In the genomic region with DNA sequence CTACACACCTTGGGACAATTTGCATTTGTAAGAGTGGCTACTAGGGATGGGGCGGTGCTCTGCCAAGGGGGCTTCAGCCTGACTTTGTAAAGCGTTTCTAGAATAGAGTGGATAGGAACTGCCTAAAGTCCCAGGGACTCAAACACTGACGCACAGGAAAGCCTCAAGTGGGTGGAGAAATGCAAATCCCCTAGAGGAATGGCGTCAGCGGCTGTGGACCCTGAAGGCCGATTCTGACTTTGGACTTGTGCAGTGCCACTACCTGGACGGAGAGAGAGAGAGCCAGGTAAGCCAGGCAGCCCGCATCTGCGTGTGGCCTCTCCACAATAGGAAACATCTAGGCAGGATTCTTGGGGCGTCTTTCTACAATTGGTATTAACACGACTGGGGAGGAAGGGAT, we compare ENCODE assay signal across 9 mouse cellular contexts. TPM values are rescaled to one million over a fixed set of nuclear protein-coding genes. Genes with fewer than 3 reads are reported as not detected.
DNase-seq lines count a peak whose midpoint lies in the region; ATAC-seq and TF ChIP-seq lines count a peak whose summit lies in the region.
"Had no signal": no experiment of that assay in that cellular context is flagged by ENCODE, and none has a peak within 500 bp of the region (broad histone marks: within the 10 kb centered on the region; RNA-seq: fewer than 3 reads in every experiment).

No protein-coding gene starts in this region.

- no peaks in the 10 kb centered on the region for H3K36me3 ChIP-seq in forebrain, embryonic 15.5 days
- no peaks in the 10 kb centered on the region for H3K36me3 ChIP-seq in splenic B cell, adult 2 months (ENCODE audit: control insufficient read depth, insufficient read depth, low read length, poor library complexity, severe bottlenecking)

- 9% methylated on average over 11 of the region's 11 CpGs for WGBS in forebrain, embryonic 15.5 days

- no peak for TF ChIP-seq CTCF in left cerebral cortex, adult 2 months (IDR thresholded peaks at IDR 0.05)

- H3K9ac ChIP-seq in forebrain, embryonic 15.5 days (replicated peaks): peak overlapping the region; percentile 13; the same call in 1 of the 2 replicates

- intact Hi-C loops in left cerebral cortex, adult 2 months (cut with DNase I): no loop called here
- intact Hi-C loops in left cerebral cortex, postnatal 4 days (cut with DNase I): loop anchor here (5.0 kb wide), 1 partner anchor 79 kb away; no protein-coding TSS in a partner anchor

- peaks cover 7% of the 10 kb centered on the region for H3K4me1 ChIP-seq in forebrain, embryonic 15.5 days

- no peaks in the 10 kb centered on the region for H3K27me3 ChIP-seq in forebrain, embryonic 15.5 days
- no peaks in the 10 kb centered on the region; the same call in 1 of the 2 replicates for H3K27me3 ChIP-seq in splenic B cell, adult 2 months (ENCODE audit: control insufficient read depth, insufficient read depth, low read length, poor library complexity, severe bottlenecking)

- H3K4me3 ChIP-seq in left cerebral cortex, adult 2 months: peak overlapping the region; percentile 40
- peak overlapping the region; percentile 23 for H3K4me3 ChIP-seq in forebrain, embryonic 15.5 days
- H3K4me3 ChIP-seq: myocyte had no signal

- no peak overlapping the region for H3K27ac ChIP-seq in left cerebral cortex, adult 2 months
- no peak overlapping the region for H3K27ac ChIP-seq in forebrain, embryonic 15.5 days (replicated peaks)

- peak overlapping the region; percentile 35 for H3K4me2 ChIP-seq in forebrain, embryonic 15.5 days (replicated peaks)

- no peak for ATAC-seq in forebrain, embryonic 15.5 days (replicated peaks)
- no peak for ATAC-seq in erythroblast, adult 5-6 weeks (replicated peaks; ENCODE audit: low FRiP score, poor library complexity, severe bottlenecking)

- no peaks in the 10 kb centered on the region for H3K9me3 ChIP-seq in forebrain, embryonic 15.5 days

- no peak for DNase-seq in left cerebral cortex, adult 2 months (ENCODE audit: extremely low spot score in 1 of 2, low spot score in 2 of 2)
- DNase-seq in left cerebral cortex, postnatal 4 days: no peak
- DNase-seq in kidney, postnatal 10 days: peak; percentile 38
- DNase-seq in lung, postnatal 4 days: peak; percentile 28 to 34
- DNase-seq in splenic B cell, adult 2 months (ENCODE audit: low read depth, low spot score): peak; percentile 95
- no peak for DNase-seq in gastrocnemius, postnatal 25 days

RNA-seq across cellular contexts. Expression of a gene that starts 21.5 kb away (rescaled TPM):
- total RNA-seq in left cerebral cortex, adult 2 months (2021): 1 to 10 TPM; 3.5 to 5.0 TPM
- total RNA-seq in left cerebral cortex, postnatal 4 days (2021): 1 to 10 TPM; 3.8 to 4.7 TPM
- polyA plus RNA-seq in forebrain, embryonic 15.5 days (2015; fragmentation: Nextera tagmentation; extraction: Ambion mirVana): 0.39 and 0.84 TPM in 2 replicates
- 7.1 and 8.2 TPM in 2 replicates for total RNA-seq in erythroblast, adult 5-6 weeks (2015; ENCODE audit: low replicate concordance)
- 4.3 and 8.3 TPM in 2 replicates for total RNA-seq in erythroblast, adult 5-6 weeks (2017; ENCODE audit: low replicate concordance)
- not detected for total RNA-seq in gastrocnemius, postnatal 25 days (2021)
- polyA plus RNA-seq: myocyte had no signal

Comparison
In these comparisons a context has a peak if more than half of its experiments do, and no peak if none do; other contexts are left out.
1. DNase-seq: peak in kidney, postnatal 10 days (single experiment), lung, postnatal 4 days (2 of 2) and splenic B cell, adult 2 months (single experiment); none in left cerebral cortex, adult 2 months (0 of 2), left cerebral cortex, postnatal 4 days (single experiment) and gastrocnemius, postnatal 25 days (single experiment).